Mouse (Mus musculus): ENCODE measurements around the gene Slc12a9. TPM values are rescaled to one million over a fixed set of nuclear protein-coding genes. Genes with fewer than 3 reads are reported as not detected.

The Slc12a9 gene
- total RNA-seq, 2 experiments from 2014 or later: 2.3 to 3.1 TPM

DNA sequence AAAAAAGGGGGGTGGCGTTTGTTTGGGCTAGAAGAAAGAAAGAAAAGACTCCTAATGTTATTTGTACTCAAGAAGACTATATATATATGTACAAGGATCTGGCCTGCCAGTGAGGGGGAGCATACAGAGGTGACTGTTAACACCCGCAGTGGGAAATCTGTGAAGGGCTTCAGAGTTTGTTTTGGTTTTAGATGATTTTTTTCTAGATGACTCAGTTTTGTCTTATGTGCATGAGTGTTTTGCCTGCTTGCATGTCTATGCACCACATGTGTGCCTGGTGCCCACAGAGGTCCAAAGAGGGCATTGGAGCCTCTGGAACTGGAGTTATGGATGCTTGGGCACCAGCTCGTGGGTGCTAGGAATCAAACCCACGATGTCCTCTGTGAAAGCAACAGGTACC lies 13.6 kb upstream of the Slc12a9 start:
- DNase-seq: no peak

GRCm38 (mm10) chr5:137346388-137346787 lies 13.0 kb upstream of the Slc12a9 start:
- no peak for DNase-seq

- DNase-seq: no peak
Observed at GRCm38 (mm10) chr5:137345821-137346220, 12.4 kb upstream of the Slc12a9 start.

DNA sequence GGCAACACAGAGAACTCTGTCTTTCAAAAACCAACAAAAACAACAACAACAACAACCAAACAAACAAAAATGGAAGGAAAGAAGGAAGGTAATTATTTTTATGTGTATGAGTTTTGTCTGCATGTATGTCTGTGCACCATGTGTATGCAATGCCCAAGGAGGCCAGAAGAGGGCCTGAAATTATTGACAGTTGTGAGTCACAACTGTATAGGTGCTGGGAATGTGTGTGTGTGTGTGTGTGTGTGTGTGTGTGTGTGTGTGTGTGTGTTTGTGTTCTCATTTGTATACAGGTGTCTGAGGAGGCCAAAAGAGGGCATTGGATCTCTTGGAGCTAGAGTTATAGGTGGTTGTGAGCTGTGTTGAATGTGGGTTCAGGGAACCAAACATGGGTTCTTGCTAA lies 10.5 kb upstream of the Slc12a9 start:
- DNase-seq: no peak

GRCm38 (mm10) chr5:137343412-137343811 lies 10.0 kb upstream of the Slc12a9 start:
- no peak for DNase-seq

DNA sequence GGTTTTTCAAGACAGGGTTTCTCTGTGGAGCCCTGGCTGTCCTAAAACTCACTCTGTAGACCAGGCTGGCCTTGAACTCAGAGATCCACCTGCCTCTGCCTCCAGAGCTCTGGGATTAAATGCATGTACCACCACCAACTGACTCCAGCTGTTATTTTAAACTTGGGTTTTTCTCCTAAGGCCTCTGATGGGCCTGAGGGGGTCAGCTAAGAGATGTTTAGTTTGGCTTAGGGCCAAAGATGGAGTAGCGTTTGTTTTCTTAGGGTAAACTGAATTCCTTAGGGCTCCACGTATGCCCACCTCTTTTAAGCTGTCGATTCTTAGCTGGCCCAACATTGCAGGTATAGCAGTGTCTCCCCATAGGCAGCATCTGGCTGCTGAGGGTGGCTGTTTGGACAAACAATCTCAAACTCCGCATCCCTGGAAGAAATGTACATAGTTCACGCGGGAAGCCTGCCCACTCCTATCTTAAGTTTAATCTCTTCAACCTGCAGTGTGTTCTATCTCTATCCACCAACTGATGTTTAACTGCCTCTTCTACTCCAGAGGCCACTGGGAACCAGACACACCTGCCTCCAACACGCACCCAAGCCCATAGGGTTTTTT lies 9.1 kb upstream of the Slc12a9 start:
- no peak for DNase-seq

DNA sequence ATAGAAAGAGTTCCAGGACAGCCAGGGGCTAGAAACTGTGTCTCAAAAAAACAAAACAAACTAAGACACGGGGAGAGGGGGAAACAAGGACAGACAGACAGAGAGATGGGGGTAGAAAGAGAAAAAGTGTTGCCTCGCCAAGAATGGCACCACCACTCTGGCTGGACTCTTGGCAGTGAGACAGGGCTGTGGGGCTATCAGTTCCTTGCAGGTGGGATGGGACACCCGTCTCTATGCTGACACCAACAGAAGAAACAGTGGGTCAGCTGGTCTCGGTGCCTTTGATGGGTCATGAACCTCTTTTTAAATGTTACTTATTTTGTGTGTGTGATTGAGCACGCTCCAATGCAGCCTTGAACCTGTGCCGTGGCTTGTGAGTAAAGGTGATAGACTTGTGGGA lies 6.8 kb upstream of the Slc12a9 start:
- DNase-seq: no peak

DNA sequence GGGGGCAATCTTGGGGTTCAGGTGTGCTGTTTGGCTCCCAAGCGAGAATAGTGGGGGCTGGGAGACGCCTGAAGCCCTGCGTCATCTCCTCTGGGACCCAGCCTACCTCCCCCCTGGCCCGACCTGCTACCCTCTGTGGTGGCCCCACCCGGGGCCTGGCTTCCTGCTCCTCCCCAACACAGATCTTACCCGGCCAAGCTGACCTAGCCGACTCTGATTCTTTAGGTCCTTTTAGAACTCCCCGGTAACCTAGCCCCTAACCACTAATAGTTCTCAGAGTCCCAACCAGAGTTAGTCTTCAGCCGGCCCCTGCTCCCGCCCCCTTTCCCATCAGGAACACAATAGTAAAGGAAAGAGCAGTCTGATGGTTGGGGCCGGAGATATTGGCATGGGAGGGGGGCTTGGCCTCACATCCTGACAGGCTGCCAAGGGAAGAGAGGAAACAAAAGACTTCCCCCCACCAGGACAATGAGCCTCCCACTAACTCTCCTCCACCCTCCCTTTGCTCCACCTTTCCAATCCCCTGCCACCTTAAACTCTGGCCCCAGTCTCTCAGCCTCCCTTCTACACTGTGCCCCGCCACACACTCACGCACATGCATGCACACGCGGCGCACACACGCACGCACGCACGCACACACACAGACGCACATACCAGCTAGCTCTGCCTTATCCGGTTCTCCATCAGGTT lies 6.0 kb upstream of the Slc12a9 start:
- DNase-seq: peak; percentile 71

DNA sequence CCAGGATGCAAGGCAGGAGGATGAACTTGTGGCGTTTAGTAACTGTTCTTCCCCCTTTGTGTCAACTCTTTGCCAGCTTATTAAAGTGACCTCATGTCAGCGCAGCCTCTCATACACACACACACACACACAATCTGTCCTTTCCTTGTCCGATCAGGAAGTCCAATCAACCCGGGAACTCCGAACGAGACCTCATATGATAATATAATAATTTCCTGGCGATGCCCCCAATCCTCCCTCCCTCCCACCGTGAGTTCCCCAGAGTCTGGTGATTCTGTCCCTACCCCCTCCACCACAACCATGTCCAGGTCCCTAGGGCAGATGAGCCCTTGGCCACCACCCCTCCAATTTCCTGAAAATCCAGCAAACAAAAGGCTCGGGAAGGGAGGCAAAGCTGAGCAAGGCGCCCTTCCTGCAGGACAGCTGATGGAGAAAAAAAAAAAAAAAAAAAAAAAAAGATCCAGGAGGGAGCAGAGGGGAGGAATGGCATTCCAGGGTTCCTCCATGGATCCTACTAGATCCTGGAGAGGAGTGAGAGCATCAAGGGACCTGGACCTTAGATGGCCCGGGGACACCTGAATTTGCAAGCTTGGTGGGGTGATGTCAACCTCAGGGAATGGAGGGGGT lies 5.4 kb upstream of the Slc12a9 start:
- peak; percentile 66 for DNase-seq

- DNase-seq: peak; percentile 92
Observed at GRCm38 (mm10) chr5:137338256-137338655, 4.9 kb upstream of the Slc12a9 start.

GRCm38 (mm10) chr5:137337190-137337589 lies 3.8 kb upstream of the Slc12a9 start:
- no peak for DNase-seq

DNA sequence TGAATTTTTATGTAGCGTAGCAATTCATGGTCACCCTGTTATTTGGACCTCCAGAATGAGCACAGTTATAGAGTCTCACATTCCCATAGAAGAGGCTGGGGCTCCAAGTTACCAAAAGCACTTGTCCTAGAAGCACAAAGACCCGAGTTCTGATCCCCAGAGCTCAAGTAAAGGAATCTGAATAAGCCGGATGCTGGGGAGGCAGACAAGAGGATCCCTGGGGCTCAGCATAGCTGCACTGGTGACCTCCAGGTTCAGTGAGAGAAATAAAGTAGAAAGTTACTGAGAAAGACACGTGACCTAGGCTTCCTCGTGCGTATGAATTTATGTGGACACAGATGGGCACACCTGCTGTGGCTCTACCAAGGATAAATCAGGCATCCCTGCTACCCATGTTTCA lies 1.7 kb upstream of the Slc12a9 start:
- no peak for DNase-seq

GRCm38 (mm10) chr5:137334317-137334716 lies 920 bp upstream of the Slc12a9 start:
- no peak for DNase-seq

- DNase-seq: no peak
Observed at GRCm38 (mm10) chr5:137332857-137333511, 413 bp downstream of the Slc12a9 start.

GRCm38 (mm10) chr5:137330910-137331309 lies 2.5 kb downstream of the Slc12a9 start:
- no peak for DNase-seq

DNA sequence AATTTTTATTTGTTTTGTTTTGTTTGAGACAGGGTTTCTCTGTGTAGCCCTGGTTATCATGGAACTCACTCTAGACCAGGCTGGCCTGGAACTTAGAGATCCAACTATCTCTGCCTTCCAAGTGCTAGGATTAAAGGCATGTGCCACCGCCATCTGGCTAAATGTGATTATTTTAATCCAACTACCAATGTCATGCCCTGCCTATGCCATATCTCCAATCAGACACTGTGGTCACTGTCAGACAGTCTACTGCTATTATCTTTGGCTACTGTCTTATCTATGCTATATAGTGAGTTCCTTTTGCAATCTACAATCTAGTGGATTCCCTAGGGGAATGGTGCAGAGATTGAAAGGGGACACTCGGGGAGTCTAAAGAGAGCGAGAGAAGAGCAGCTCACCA lies 12.4 kb downstream of the Slc12a9 start:
- no peak for DNase-seq

GRCm38 (mm10) chr5:137318570-137318969 lies 14.8 kb downstream of the Slc12a9 start:
- no peak for DNase-seq

- DNase-seq: no peak
Observed at GRCm38 (mm10) chr5:137317361-137317760, 16.0 kb downstream of the Slc12a9 start.

DNA sequence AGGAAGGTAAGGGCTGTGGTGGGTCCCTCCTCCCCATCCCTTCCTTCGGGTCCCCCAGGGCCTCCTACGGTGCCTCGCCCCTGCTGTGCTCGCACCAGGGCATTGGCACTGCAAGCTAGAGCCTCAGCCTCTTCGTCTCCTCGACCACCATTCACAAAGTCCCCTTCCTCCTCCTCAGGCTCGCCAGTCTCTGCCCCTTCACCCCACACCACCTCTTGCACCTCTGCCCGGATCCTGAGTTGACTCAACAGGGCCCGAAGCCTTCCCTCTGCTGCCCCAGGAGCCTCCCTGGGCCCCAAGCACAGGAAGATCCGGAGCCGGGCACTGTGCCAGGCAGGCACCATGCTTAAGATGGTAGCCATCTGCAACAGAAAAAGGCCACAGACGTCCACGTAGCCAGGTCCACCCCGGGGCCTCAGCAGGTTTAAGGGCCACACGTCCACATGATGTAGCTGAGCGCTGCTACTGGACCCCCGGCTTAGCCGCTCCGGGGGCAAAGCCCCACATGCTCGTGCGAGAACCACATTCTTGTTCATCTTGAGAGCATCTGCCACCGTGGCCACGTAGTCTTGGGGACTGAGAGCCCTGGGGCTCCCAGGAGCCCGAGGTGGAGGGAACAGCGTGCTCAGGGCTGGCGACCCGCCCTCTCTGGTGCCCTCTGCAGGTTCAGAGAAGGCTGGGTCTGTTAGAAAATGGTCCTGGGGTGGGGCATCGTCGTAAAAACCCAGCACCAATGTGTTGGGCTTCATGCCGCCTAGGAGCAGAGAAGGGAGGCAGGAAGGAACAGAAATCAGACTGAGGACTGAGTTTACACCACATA lies 18.1 kb downstream of the Slc12a9 start:
- DNase-seq: no peak

DNA sequence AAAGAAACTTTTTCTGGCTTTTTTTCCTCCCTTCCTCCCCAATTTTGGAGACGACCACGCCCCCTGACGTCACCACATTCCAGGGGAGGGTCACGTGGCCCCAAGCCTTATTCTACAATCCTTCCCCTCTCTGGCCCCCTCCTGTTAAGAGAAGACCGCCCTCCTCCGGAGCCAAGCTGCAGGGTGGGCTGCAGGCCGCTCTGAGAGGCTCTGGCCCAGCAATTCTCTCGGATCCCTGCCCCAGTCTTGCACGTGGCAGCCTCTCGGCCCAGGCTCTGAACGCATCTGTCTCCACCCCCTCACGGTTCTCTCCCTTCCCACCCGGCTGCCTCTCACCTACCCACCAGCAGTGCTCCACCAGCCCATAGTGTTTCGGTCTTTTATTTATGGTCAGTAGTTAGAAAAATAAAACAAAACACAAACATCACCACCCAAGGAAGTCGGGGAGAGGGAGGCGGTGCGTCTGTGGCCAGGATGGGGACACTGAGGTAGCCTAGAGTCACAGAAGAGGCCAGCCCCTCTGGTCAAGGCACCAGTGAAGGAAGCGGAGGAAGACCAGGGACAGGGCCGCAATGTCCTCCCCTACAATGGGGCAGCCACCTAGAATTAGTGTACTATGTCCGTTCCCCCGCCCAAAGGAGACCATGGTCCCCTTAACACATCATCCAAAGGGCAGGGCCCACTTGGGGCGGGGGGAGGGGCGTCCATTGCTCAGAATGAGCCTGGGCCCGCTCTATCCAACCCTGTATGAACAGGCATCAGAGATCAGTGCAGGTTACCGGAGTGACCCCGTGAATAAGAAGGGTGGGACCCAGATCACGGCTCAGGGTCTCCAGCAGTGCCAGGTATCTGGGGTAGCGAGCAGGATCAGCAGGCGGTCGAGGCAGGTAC lies 19.0 kb downstream of the Slc12a9 start, which contains the start of gene Trip6:
Gene Trip6, minus strand, starts transcription at position 212 of the 891 bp plus-strand sequence.
- DNase-seq: peak; percentile 84

Data from gastrocnemius, postnatal 25 days (tissue).